Mouse (Mus musculus): ENCODE measurements around the gene Gpr155.

DNA sequence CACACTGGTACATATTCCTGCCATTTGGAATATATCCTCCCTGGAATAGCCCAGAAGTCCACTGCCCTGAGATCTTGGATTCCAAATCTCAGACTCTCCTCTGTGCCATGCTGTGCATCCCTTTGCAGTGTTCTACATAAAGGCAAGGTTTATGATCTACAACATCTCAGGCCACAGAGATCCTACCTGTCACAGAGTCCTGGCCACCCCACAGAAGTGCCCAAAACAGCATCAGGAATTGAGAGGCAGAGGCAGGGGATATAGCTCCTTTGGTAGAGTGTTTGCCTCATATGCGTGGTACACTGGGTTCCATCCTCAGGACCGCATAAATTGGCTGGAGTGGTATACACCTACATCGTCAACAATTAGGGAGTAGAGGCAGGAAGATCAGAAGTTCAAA, 8.1 kb upstream of the Gpr155 start:
- TF ChIP-seq CTCF (IDR thresholded peaks at IDR 0.05) (no peak), EP300 (IDR thresholded peaks at IDR 0.05) (no peak)

Measured in lung, postnatal 0 days (tissue).